Mouse (Mus musculus) heart, postnatal 0 days (tissue): ENCODE results near the gene Nfyb. TPM values are rescaled to one million over a fixed set of nuclear protein-coding genes. Genes with fewer than 3 reads are reported as not detected.
A peak's percentile ranks its signal among the peaks of the same experiment; 100 is the strongest.

Experiments
- ATAC-seq: fragments of 200-750 bp; cut with Nextera tagmentation; 2 replicates; pipeline ENCODE4 v1.8.0; 2017; ENCODE audit warnings: low read depth, moderate number of reproducible peaks, moderate library complexity; ENCODE audit not compliant: insufficient read depth
- DNase-seq: peaks from one replicate; pipeline ENCODE4 v3.0.0-alpha.2; 2016; ENCODE audit warnings: low spot score
- H3K27ac ChIP-seq: fragments of 300-500 bp; sonication (generic); 2 replicates; pipeline ENCODE4 v1.5.1; 2014; ENCODE audit warnings: low read depth, mild to moderate bottlenecking
- H3K27me3 ChIP-seq: fragments of 300-500 bp; sonication (generic); 2 replicates; pipeline ENCODE4 v1.6.1; 2014; ENCODE audit warnings: low read length, mixed read lengths; ENCODE audit not compliant: control insufficient read depth, insufficient read depth
- H3K36me3 ChIP-seq: fragments of 300-500 bp; sonication (generic); replicated peaks from 2 replicates; pipeline ENCODE4 v1.6.1; 2014; ENCODE audit warnings: low read length, mixed read lengths; ENCODE audit not compliant: control insufficient read depth, insufficient read depth
- H3K4me1 ChIP-seq: fragments of 300-500 bp; sonication (generic); 2 replicates; pipeline ENCODE4 v1.6.1; 2014; ENCODE audit warnings: antibody characterized with exemption; ENCODE audit not compliant: control insufficient read depth, insufficient read depth
- H3K4me2 ChIP-seq: fragments of 300-500 bp; sonication (generic); 2 replicates; pipeline ENCODE4 v1.6.1; 2014; ENCODE audit warnings: low read depth, mild to moderate bottlenecking, low read length, moderate library complexity
- H3K4me3 ChIP-seq: fragments of 300-500 bp; sonication (generic); 2 replicates; pipeline ENCODE4 v1.5.1; 2014; ENCODE audit warnings: low read depth, low read length
- H3K9ac ChIP-seq: fragments of 300-500 bp; sonication (generic); replicated peaks from 2 replicates; pipeline ENCODE4 v1.6.1; 2014; ENCODE audit warnings: low read depth, low read length, mixed read lengths
- H3K9me3 ChIP-seq: fragments of 300-500 bp; sonication (generic); replicated peaks from 2 replicates; pipeline ENCODE4 v1.6.1; 2016; ENCODE audit warnings: low read length; ENCODE audit not compliant: control insufficient read depth
- CTCF ChIP-seq: IDR thresholded peaks from 2 replicates; pipeline ENCODE4 v1.5.1; 2016; ENCODE audit warnings: antibody characterized with exemption, control low read depth, low read depth
- EP300 ChIP-seq: IDR thresholded peaks from 2 replicates; pipeline ENCODE4 v1.6.1; 2016; ENCODE audit warnings: antibody characterized with exemption, low read depth
- WGBS: fragments of 180-500 bp; shearing (Covaris S2); extraction: QIAGEN DNeasy Blood & Tissue Kit; methylation state at CpG from one replicate; pipeline ENCODE4 v1.1.7; 2014; 5-methylcytosine and 5-hydroxymethylcytosine counted together
- polyA plus RNA-seq: library from polyadenylated mRNA; unstranded; fragments of >200 nt; fragmentation: Nextera tagmentation; extraction: Ambion mirVana; gene quantifications from 2 replicates; pipeline ENCODE4 v1.2.1, GENCODE M21; 2015
- total RNA-seq: library from RNA; depleted of rRNA; stranded (reverse); fragments of >200 nt; gene quantifications from 2 replicates; pipeline ENCODE4 v1.2.3, GENCODE M21; 2014; ENCODE audit warnings: low replicate concordance

Gene Nfyb
- total and polyA plus RNA-seq, 2 experiments from 2014 or later, result 14.4 to 18.0 TPM

GRCm38 (mm10) chr10:82797119-82797491, 33.2 kb upstream of the Nfyb start:
- no peak overlapping the region; the same call in 1 of the 2 replicates for H3K27ac ChIP-seq
- DNase-seq, result no peak
- 82% methylated on average over 4 of the region's 4 CpGs for WGBS
- TF ChIP-seq EP300 (no peak), CTCF (no peak)
- no peak overlapping the region for H3K4me2 ChIP-seq
- H3K36me3 ChIP-seq, result no peaks in the 10 kb centered on the region
- no peaks in the 10 kb centered on the region for H3K9me3 ChIP-seq
- H3K27me3 ChIP-seq, result no peaks in the 10 kb centered on the region
- ATAC-seq, result no peak
- peaks cover 10% of the 10 kb centered on the region for H3K4me1 ChIP-seq
- H3K4me3 ChIP-seq, result no peak overlapping the region
- H3K9ac ChIP-seq, result no peak overlapping the region

- WGBS, result 47% methylated on average over 12 of the region's 12 CpGs
- ATAC-seq, result no peak
These were observed 32.7 kb upstream of the Nfyb start for GRCm38 (mm10) chr10:82796471-82797118.

GRCm38 (mm10) chr10:82795767-82796166, 31.8 kb upstream of the Nfyb start:
- Histone ChIP-seq H3K4me2 (peak overlapping the region; percentile 56), H3K9me3 (no peaks in the 10 kb centered on the region), H3K36me3 (no peaks in the 10 kb centered on the region), H3K9ac (no peak overlapping the region), H3K27me3 (no peaks in the 10 kb centered on the region), H3K4me1 (peaks cover 10% of the 10 kb centered on the region), H3K27ac (no peak overlapping the region), H3K4me3 (0 out of 2 replicates have a peak overlapping the region, but pooled peaks have one; percentile 17)
- 41% methylated on average over 8 of the region's 8 CpGs for WGBS
- DNase-seq, result no peak
- no peak for TF ChIP-seq EP300
- TF ChIP-seq CTCF, result no peak
- ATAC-seq, result no peak

More at GRCm38 (mm10) chr10:82796471-82797118, 32.7 kb upstream of the Nfyb start:
- Histone ChIP-seq H3K4me2 (peak overlapping the region; percentile 2; the same call in 1 of the 2 replicates), H3K4me1 (peaks cover 10% of the 10 kb centered on the region), H3K36me3 (no peaks in the 10 kb centered on the region), H3K27me3 (no peaks in the 10 kb centered on the region), H3K9ac (no peak overlapping the region), H3K4me3 (no peak overlapping the region), H3K9me3 (no peaks in the 10 kb centered on the region), H3K27ac (peak overlapping the region; percentile 4; the same call in 1 of the 2 replicates)
- DNase-seq, result no peak
- TF ChIP-seq CTCF (no peak), EP300 (no peak)

- H3K4me3 ChIP-seq, result peak overlapping the region; percentile 17; the same call in 1 of the 2 replicates
- no peaks in the 10 kb centered on the region for H3K36me3 ChIP-seq
- TF ChIP-seq EP300 (no peak), CTCF (peak; percentile 44)
- H3K9me3 ChIP-seq, result no peaks in the 10 kb centered on the region
- H3K9ac ChIP-seq, result no peak overlapping the region
- peak overlapping the region; percentile 50 for H3K27ac ChIP-seq
- peak; percentile 73 for DNase-seq
- H3K4me1 ChIP-seq, result peaks cover 10% of the 10 kb centered on the region
- peak; percentile 77 for ATAC-seq
- H3K27me3 ChIP-seq, result no peaks in the 10 kb centered on the region
- 14% methylated on average over 15 of the region's 15 CpGs for WGBS
- peak overlapping the region; percentile 56 for H3K4me2 ChIP-seq
These were observed 31.3 kb upstream of the Nfyb start for GRCm38 (mm10) chr10:82795071-82795731.

- WGBS, result 67% methylated on average over 2 of the region's 2 CpGs
- no peak for TF ChIP-seq CTCF
- TF ChIP-seq EP300, result no peak
- H3K27me3 ChIP-seq, result no peaks in the 10 kb centered on the region
- H3K9ac ChIP-seq, result no peak overlapping the region
- H3K4me1 ChIP-seq, result peaks cover 10% of the 10 kb centered on the region
- no peak overlapping the region for H3K4me2 ChIP-seq
- no peaks in the 10 kb centered on the region for H3K9me3 ChIP-seq
- no peak for DNase-seq
- H3K27ac ChIP-seq, result no peak overlapping the region
- H3K36me3 ChIP-seq, result no peaks in the 10 kb centered on the region
- no peak overlapping the region for H3K4me3 ChIP-seq
- no peak for ATAC-seq
These were observed 28.4 kb upstream of the Nfyb start for GRCm38 (mm10) chr10:82792311-82792710.
